9 mouse cellular contexts compared by ENCODE assay signal in genomic region chr11:105270155-105270554, GRCm38 (mm10). TPM values are rescaled to one million over a fixed set of nuclear protein-coding genes. Genes with fewer than 3 reads are reported as not detected.
A peak's percentile ranks its signal among the peaks of the same experiment; 100 is the strongest.
DNase-seq lines count a peak whose midpoint lies in the region; ATAC-seq and TF ChIP-seq lines count a peak whose summit lies in the region.
"Had no signal": no experiment of that assay in that cellular context is flagged by ENCODE, and none has a peak within 500 bp of the region (broad histone marks: within the 10 kb centered on the region; RNA-seq: fewer than 3 reads in every experiment).

No protein-coding gene starts in this region.

- H3K27ac ChIP-seq in kidney, embryonic 14.5 days (ENCODE audit: low read depth, low read length): no peak overlapping the region
- no peak overlapping the region for H3K27ac ChIP-seq in ES-E14 (ENCODE audit: insufficient read depth, low read depth, low read length, poor library complexity, severe bottlenecking)
- H3K27ac ChIP-seq: liver, embryonic 13.5 days had no signal

- peak; percentile 49 for DNase-seq in kidney, adult 18-20 months
- peak; percentile 60 for DNase-seq in ES-E14 (ENCODE audit: low read depth, low spot score)
- peak; percentile 20 to 60 for DNase-seq in adrenal gland, postnatal 36 days
- peak; percentile 69 to 70 for DNase-seq in kidney, postnatal 4 days
- DNase-seq in mesoderm, embryonic 11.5 days (ENCODE audit: low read depth, low spot score): peak; percentile 74
- DNase-seq: liver, embryonic 13.5 days had no signal

- in situ Hi-C loops in ES-E14 (cut with MboI; ENCODE audit: low sequenced_read_pairs in 2 of 2, unreplicated experiment in 2 of 2): no loop called here

- no peaks in the 10 kb centered on the region for H3K27me3 ChIP-seq in kidney, embryonic 14.5 days (ENCODE audit: control insufficient read depth, insufficient read depth, low read length)
- H3K27me3 ChIP-seq: liver, embryonic 13.5 days had no signal

- H3K36me3 ChIP-seq in kidney, embryonic 14.5 days (ENCODE audit: control insufficient read depth, insufficient read depth, low read length): peaks cover 64% of the 10 kb centered on the region
- H3K36me3 ChIP-seq in ES-E14 (ENCODE audit: control insufficient read depth, insufficient read depth, low read length, poor library complexity, severe bottlenecking): peaks cover 11% of the 10 kb centered on the region

- H3K9ac ChIP-seq in kidney, embryonic 14.5 days (ENCODE audit: low read depth, low read length): no peak overlapping the region
- no peak overlapping the region for H3K9ac ChIP-seq in ES-E14 (ENCODE audit: insufficient read depth, low read depth, low read length, poor library complexity, severe bottlenecking)
- H3K9ac ChIP-seq: liver, embryonic 13.5 days had no signal

- H3K9me3 ChIP-seq in kidney, embryonic 14.5 days (ENCODE audit: control insufficient read depth, low read length): no peaks in the 10 kb centered on the region
- H3K9me3 ChIP-seq in ES-E14 (ENCODE audit: control insufficient read depth, insufficient read depth, low read depth, low read length): no peaks in the 10 kb centered on the region
- H3K9me3 ChIP-seq: liver, embryonic 13.5 days had no signal

- no peaks in the 10 kb centered on the region for H3K4me1 ChIP-seq in kidney, embryonic 14.5 days (ENCODE audit: control insufficient read depth, insufficient read depth, low read length)
- H3K4me1 ChIP-seq in ES-E14 (ENCODE audit: control insufficient read depth in 2 of 2, insufficient read depth in 2 of 2, low read length in 2 of 2, poor library complexity in 1 of 2): no peaks in the 10 kb centered on the region
- H3K4me1 ChIP-seq: liver, embryonic 13.5 days had no signal

- H3K4me2 ChIP-seq in kidney, embryonic 14.5 days (replicated peaks; ENCODE audit: low read depth, low read length): no peak overlapping the region
- H3K4me2 ChIP-seq: liver, embryonic 13.5 days had no signal

- ATAC-seq in kidney, embryonic 14.5 days (ENCODE audit: low FRiP score, low TSS enrichment): no peak
- ATAC-seq in erythroid progenitor cell, adult 5-6 weeks (replicated peaks; ENCODE audit: low FRiP score, poor library complexity, severe bottlenecking): 0 out of 2 replicates have a peak, but pooled peaks have one; percentile 59
- no peak for ATAC-seq in inflammation-experienced regulatory T-cells, adult 6 months

- H3K4me3 ChIP-seq in kidney, embryonic 14.5 days (ENCODE audit: low read length): no peak overlapping the region
- no peak overlapping the region for H3K4me3 ChIP-seq in ES-E14 (ENCODE audit: insufficient read depth in 1 of 2, low read depth in 1 of 2, low read length in 2 of 2, poor library complexity in 1 of 2, severe bottlenecking in 1 of 2)
- H3K4me3 ChIP-seq: liver, embryonic 13.5 days had no signal

- WGBS in kidney, embryonic 14.5 days: 21% methylated on average over 2 of the region's 2 CpGs

TF ChIP-seq in ES-E14, 5 proteins besides CTCF, POLR2A, EP300 and RAD21:
- TF ChIP-seq MAFK (IDR thresholded peaks at IDR 0.05; ENCODE audit: insufficient read depth, low read depth, low read length) (no peak), ZNF384 (IDR thresholded peaks at IDR 0.05; ENCODE audit: low read depth, low read length) (no peak)
TF ChIP-seq in ES-E14: peak in this region for 0.

RNA-seq across cellular contexts. Expression of gene Mrc2, which starts 22.3 kb away (rescaled TPM):
- polyA plus RNA-seq in kidney, embryonic 14.5 days (2014; fragmentation: Nextera tagmentation; extraction: Ambion mirVana): 10.9 and 11.5 TPM in 2 replicates
- 15.9 and 16.5 TPM in 2 replicates for total RNA-seq in ES-E14 (2012; rRNA removed)
- 10 to 100 TPM; 24.7 to 28.3 TPM for total RNA-seq in adrenal gland, postnatal 36 days (2021)
- total RNA-seq in erythroid progenitor cell, adult 5-6 weeks (2015; ENCODE audit: low replicate concordance): not detected in 2 replicates
- total RNA-seq in erythroid progenitor cell, adult 5-6 weeks (2017; ENCODE audit: low replicate concordance): not detected in 2 replicates
- not detected for polyA plus RNA-seq in inflammation-experienced regulatory T-cells, adult 6 months (2017; shearing (Covaris generic))

Comparison
In these comparisons a context has a peak if more than half of its experiments do, and no peak if none do; other contexts are left out.
1. RNA of gene Mrc2, which starts 22.3 kb away (total RNA-seq): 24.7 to 28.3 TPM in adrenal gland, postnatal 36 days and 15.9 to 16.5 TPM in ES-E14; not detected in erythroid progenitor cell, adult 5-6 weeks; every median in the first group is over 10 times any median in the second.
2. Peak in every context shown above with its lines, with median percentiles within 50 percentile points of each other: DNase-seq.